In genomic region chr16:88851450-88851849, GRCm38 (mm10) we compare ENCODE assay signal across 8 mouse cellular contexts. TPM values are rescaled to one million over a fixed set of nuclear protein-coding genes. Genes with fewer than 3 reads are reported as not detected.
DNase-seq lines count a peak whose midpoint lies in the region; ATAC-seq lines count a peak whose summit lies in the region.

No protein-coding gene starts in this region.

- no peaks in the 10 kb centered on the region for H3K9me3 ChIP-seq in hindbrain, embryonic 14.5 days (ENCODE audit: control insufficient read depth, low read length)
- H3K9me3 ChIP-seq in hindbrain, embryonic 13.5 days: no peaks in the 10 kb centered on the region

- H3K27ac ChIP-seq in hindbrain, embryonic 14.5 days: no peak overlapping the region
- H3K27ac ChIP-seq in hindbrain, embryonic 13.5 days: no peak overlapping the region

- peak; percentile 48 for DNase-seq in hindbrain, embryonic 14.5 days (ENCODE audit: low spot score)
- DNase-seq in urinary bladder, postnatal 25 days (ENCODE audit: low spot score): peak; percentile 5
- DNase-seq in urinary bladder, adult 18-20 months (ENCODE audit: low spot score in 2 of 2): no peak
- DNase-seq in embryo, embryonic 11 days: peak; percentile 58
- peak; percentile 11 for DNase-seq in thymus, postnatal 4 days
- no peak for DNase-seq in spleen, postnatal 4 days (ENCODE audit: low spot score in 2 of 2)

- H3K27me3 ChIP-seq in hindbrain, embryonic 14.5 days (ENCODE audit: control insufficient read depth, insufficient read depth, low read length): no peaks in the 10 kb centered on the region
- H3K27me3 ChIP-seq in hindbrain, embryonic 13.5 days: no peaks in the 10 kb centered on the region

- no peak overlapping the region for H3K4me2 ChIP-seq in hindbrain, embryonic 14.5 days (replicated peaks)
- H3K4me2 ChIP-seq in hindbrain, embryonic 13.5 days: no peak overlapping the region

- no peak overlapping the region for H3K4me3 ChIP-seq in hindbrain, embryonic 14.5 days (replicated peaks; ENCODE audit: low read length)
- H3K4me3 ChIP-seq in hindbrain, embryonic 13.5 days: no peak overlapping the region

- 10% methylated on average over 5 of the region's 5 CpGs for WGBS in hindbrain, embryonic 14.5 days
- 15% methylated on average over 5 of the region's 5 CpGs for WGBS in hindbrain, embryonic 13.5 days

- ATAC-seq in hindbrain, embryonic 14.5 days (ENCODE audit: low FRiP score): no peak
- ATAC-seq in hindbrain, embryonic 13.5 days (ENCODE audit: low FRiP score): no peak
- no peak for ATAC-seq in megakaryocyte, adult 5-6 weeks (ENCODE audit: poor library complexity, severe bottlenecking)

- no peaks in the 10 kb centered on the region for H3K4me1 ChIP-seq in hindbrain, embryonic 14.5 days (replicated peaks; ENCODE audit: control insufficient read depth, insufficient read depth, low read length)
- H3K4me1 ChIP-seq in hindbrain, embryonic 13.5 days (replicated peaks): no peaks in the 10 kb centered on the region

- no peaks in the 10 kb centered on the region for H3K36me3 ChIP-seq in hindbrain, embryonic 14.5 days (replicated peaks; ENCODE audit: control insufficient read depth, insufficient read depth)
- H3K36me3 ChIP-seq in hindbrain, embryonic 13.5 days: no peaks in the 10 kb centered on the region

- no peak overlapping the region for H3K9ac ChIP-seq in hindbrain, embryonic 14.5 days
- no peak overlapping the region for H3K9ac ChIP-seq in hindbrain, embryonic 13.5 days

RNA-seq across cellular contexts. Expression of gene Krtap19-1, which starts 17.8 kb away (rescaled TPM):
- not detected in 2 replicates for polyA plus RNA-seq in hindbrain, embryonic 14.5 days (2014; fragmentation: Nextera tagmentation; extraction: Ambion mirVana)
- polyA plus RNA-seq in hindbrain, embryonic 13.5 days (2015; fragmentation: Nextera tagmentation; extraction: Ambion mirVana): not detected in 2 replicates
- not detected in 2 replicates for total RNA-seq in megakaryocyte, adult 5-6 weeks (2015)
- total RNA-seq in megakaryocyte, adult 5-6 weeks (2017): not detected in 2 replicates

RNA-seq across cellular contexts. Expression of gene Krtap19-2, which starts 22.6 kb away (rescaled TPM):
- not detected in 2 replicates for polyA plus RNA-seq in hindbrain, embryonic 14.5 days (2014; fragmentation: Nextera tagmentation; extraction: Ambion mirVana)
- polyA plus RNA-seq in hindbrain, embryonic 13.5 days (2015; fragmentation: Nextera tagmentation; extraction: Ambion mirVana): not detected in 2 replicates
- total RNA-seq in megakaryocyte, adult 5-6 weeks (2015): not detected in 2 replicates
- not detected in 2 replicates for total RNA-seq in megakaryocyte, adult 5-6 weeks (2017)

RNA-seq across cellular contexts. Expression of gene Krtap14, which starts 25.5 kb away (rescaled TPM):
- polyA plus RNA-seq in hindbrain, embryonic 14.5 days (2014; fragmentation: Nextera tagmentation; extraction: Ambion mirVana): not detected in 2 replicates
- polyA plus RNA-seq in hindbrain, embryonic 13.5 days (2015; fragmentation: Nextera tagmentation; extraction: Ambion mirVana): not detected in 2 replicates
- not detected in 2 replicates for total RNA-seq in megakaryocyte, adult 5-6 weeks (2015)
- not detected in 2 replicates for total RNA-seq in megakaryocyte, adult 5-6 weeks (2017)

RNA-seq across cellular contexts. Expression of gene Krtap19-3, which starts 26.4 kb away (rescaled TPM):
- polyA plus RNA-seq in hindbrain, embryonic 14.5 days (2014; fragmentation: Nextera tagmentation; extraction: Ambion mirVana): not detected in 2 replicates
- not detected in 2 replicates for polyA plus RNA-seq in hindbrain, embryonic 13.5 days (2015; fragmentation: Nextera tagmentation; extraction: Ambion mirVana)
- total RNA-seq in megakaryocyte, adult 5-6 weeks (2015): not detected in 2 replicates
- not detected in 2 replicates for total RNA-seq in megakaryocyte, adult 5-6 weeks (2017)

RNA-seq across cellular contexts. Expression of gene Krtap15, which starts 31.4 kb away (rescaled TPM):
- polyA plus RNA-seq in hindbrain, embryonic 14.5 days (2014; fragmentation: Nextera tagmentation; extraction: Ambion mirVana): not detected in 2 replicates
- polyA plus RNA-seq in hindbrain, embryonic 13.5 days (2015; fragmentation: Nextera tagmentation; extraction: Ambion mirVana): not detected in 2 replicates
- total RNA-seq in megakaryocyte, adult 5-6 weeks (2015): not detected in 2 replicates
- total RNA-seq in megakaryocyte, adult 5-6 weeks (2017): not detected in 2 replicates

Comparison
In these comparisons a context has a peak if more than half of its experiments do, and no peak if none do; other contexts are left out.
1. DNase-seq: peak in hindbrain, embryonic 14.5 days (single experiment), urinary bladder, postnatal 25 days (single experiment), embryo, embryonic 11 days (single experiment) and thymus, postnatal 4 days (single experiment); none in urinary bladder, adult 18-20 months (0 of 2) and spleen, postnatal 4 days (0 of 2).